Mouse (Mus musculus) bone marrow macrophage, adult 2 months (primary cell): ENCODE results near the gene Thada.
"Not testable (repeated sequence)": the region's sequence is repeated elsewhere in the genome, so short reads cannot be mapped to it uniquely, and the experiment has no call there.

Source experiments
- CTCF ChIP-seq: IDR thresholded peaks from 2 replicates; pipeline ENCODE4 v1.5.1; 2012; ENCODE audit warnings: low read depth, mild to moderate bottlenecking, low read length, moderate library complexity
- POLR2A ChIP-seq: IDR thresholded peaks from 2 replicates; pipeline ENCODE4 v1.6.1; 2012; ENCODE audit warnings: mild to moderate bottlenecking, low read depth, low read length, borderline replicate concordance

DNA sequence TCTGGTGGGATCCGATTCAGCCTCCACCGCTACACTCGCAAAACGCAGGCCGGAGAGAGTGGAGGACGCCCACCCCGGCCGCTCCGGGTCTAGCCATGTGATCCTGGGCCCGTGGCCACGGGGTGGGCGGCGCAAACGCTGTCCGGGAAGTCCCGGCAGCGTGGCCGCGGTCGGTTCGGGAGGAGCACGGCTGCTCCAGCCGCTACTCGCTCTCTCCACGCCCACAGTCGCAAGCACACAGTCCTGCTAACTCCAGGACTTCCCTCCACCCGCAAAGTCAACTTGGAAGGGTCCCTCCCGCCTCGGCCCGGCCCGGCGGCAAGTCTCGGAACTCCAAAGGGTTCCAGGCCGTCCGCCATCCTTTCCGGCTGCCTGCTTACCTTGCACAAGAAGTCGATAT lies 278.7 kb downstream of the Thada start:
- not testable (repeated sequence) for TF ChIP-seq CTCF, POLR2A
